Mouse (Mus musculus): ENCODE results near the gene Osm. TPM values are rescaled to one million over a fixed set of nuclear protein-coding genes. Genes with fewer than 3 reads are reported as not detected.

Gene Osm
- polyA plus RNA-seq, 1 experiment from 2014 or later: 1.3 TPM

DNA sequence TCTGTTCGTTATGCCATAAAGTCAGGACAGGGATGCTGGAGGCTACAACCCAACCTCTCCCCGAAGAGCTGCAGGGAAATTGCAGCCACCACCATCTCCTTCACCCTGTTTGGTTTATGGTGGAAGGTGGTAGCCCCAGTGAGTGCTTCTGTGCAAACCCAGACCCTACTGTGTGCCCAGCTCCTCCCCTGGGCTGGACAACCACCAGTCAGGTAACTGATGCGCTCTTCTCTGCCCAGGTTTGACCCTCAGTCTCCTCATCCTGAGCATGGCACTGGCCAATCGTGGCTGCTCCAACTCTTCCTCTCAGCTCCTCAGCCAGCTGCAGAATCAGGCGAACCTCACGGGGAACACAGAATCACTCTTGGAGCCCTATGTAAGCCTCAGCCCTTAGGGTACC is 1.9 kb downstream of the Osm start:
- Histone ChIP-seq H3K9ac (replicated peaks) (peak overlapping the region; percentile 59; the same call in 1 of the 2 replicates), H3K9me3 (ENCODE audit: low read length) (no peaks in the 10 kb centered on the region), H3K27me3 (ENCODE audit: insufficient read depth, low read length) (no peaks in the 10 kb centered on the region), H3K4me2 (ENCODE audit: low read depth, low read length) (peak overlapping the region; percentile 88), H3K27ac (ENCODE audit: low read depth) (peak overlapping the region; percentile 62), H3K4me3 (ENCODE audit: low read depth, low read length) (peak overlapping the region; percentile 59), H3K36me3 (replicated peaks; ENCODE audit: insufficient read depth, low read length) (peaks cover 13% of the 10 kb centered on the region; the same call in 1 of the 2 replicates), H3K4me1 (ENCODE audit: insufficient read depth) (peaks cover 27% of the 10 kb centered on the region)
- ATAC-seq (no peak), DNase-seq (no peak)
- WGBS (ENCODE audit: insufficient replicate concordance): 81% methylated on average over 6 of the region's 6 CpGs
- TF ChIP-seq EP300 (IDR thresholded peaks at IDR 0.05; ENCODE audit: low read depth) (no peak), CTCF (IDR thresholded peaks at IDR 0.05; ENCODE audit: low read depth) (no peak)

DNA sequence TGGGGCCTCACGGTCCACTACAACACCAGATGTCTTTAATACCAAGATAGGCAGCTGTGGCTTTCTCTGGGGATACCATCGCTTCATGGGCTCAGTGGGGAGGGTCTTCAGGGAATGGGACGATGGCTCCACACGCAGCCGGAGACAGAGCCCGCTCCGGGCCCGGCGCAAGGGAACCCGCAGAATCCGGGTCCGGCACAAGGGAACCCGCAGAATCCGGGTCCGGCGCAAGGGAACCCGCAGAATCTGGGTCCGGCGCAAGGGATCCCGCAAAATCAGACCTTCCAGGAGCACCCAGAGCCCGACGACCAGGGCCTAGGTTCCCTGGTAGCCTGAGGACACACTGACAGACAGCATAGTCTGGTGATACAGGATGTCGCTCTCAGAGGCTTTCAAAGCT is 3.5 kb downstream of the Osm start:
- TF ChIP-seq EP300 (IDR thresholded peaks at IDR 0.05; ENCODE audit: low read depth) (no peak), CTCF (IDR thresholded peaks at IDR 0.05; ENCODE audit: low read depth) (no peak)
- Histone ChIP-seq H3K4me1 (ENCODE audit: insufficient read depth) (peaks cover 24% of the 10 kb centered on the region), H3K9ac (replicated peaks) (no peak overlapping the region; the same call in 1 of the 2 replicates), H3K27me3 (ENCODE audit: insufficient read depth, low read length) (no peaks in the 10 kb centered on the region), H3K4me3 (ENCODE audit: low read depth, low read length) (no peak overlapping the region), H3K4me2 (ENCODE audit: low read depth, low read length) (peak overlapping the region; percentile 6), H3K36me3 (replicated peaks; ENCODE audit: insufficient read depth, low read length) (peaks cover 13% of the 10 kb centered on the region; the same call in 1 of the 2 replicates), H3K9me3 (ENCODE audit: low read length) (no peaks in the 10 kb centered on the region), H3K27ac (ENCODE audit: low read depth) (no peak overlapping the region)
- WGBS (ENCODE audit: insufficient replicate concordance): 86% methylated on average over 23 of the region's 23 CpGs
- ATAC-seq (no peak), DNase-seq (no peak)

GRCm38 (mm10) chr11:4240151-4240550 is 3.9 kb downstream of the Osm start:
- Histone ChIP-seq H3K4me1 (ENCODE audit: insufficient read depth) (peaks cover 22% of the 10 kb centered on the region), H3K4me3 (ENCODE audit: low read depth, low read length) (no peak overlapping the region), H3K36me3 (replicated peaks; ENCODE audit: insufficient read depth, low read length) (peaks cover 13% of the 10 kb centered on the region; the same call in 1 of the 2 replicates), H3K9ac (replicated peaks) (no peak overlapping the region), H3K27me3 (ENCODE audit: insufficient read depth, low read length) (no peaks in the 10 kb centered on the region), H3K27ac (ENCODE audit: low read depth) (peak overlapping the region; percentile 16; the same call in 1 of the 2 replicates), H3K4me2 (ENCODE audit: low read depth, low read length) (peak overlapping the region; percentile 6; the same call in 1 of the 2 replicates), H3K9me3 (ENCODE audit: low read length) (no peaks in the 10 kb centered on the region)
- no peak for TF ChIP-seq EP300 (IDR thresholded peaks at IDR 0.05; ENCODE audit: low read depth)
- no peak for TF ChIP-seq CTCF (IDR thresholded peaks at IDR 0.05; ENCODE audit: low read depth)
- ATAC-seq: no peak
- WGBS (ENCODE audit: insufficient replicate concordance): 37% methylated on average over 7 of the region's 7 CpGs
- DNase-seq: no peak

DNA sequence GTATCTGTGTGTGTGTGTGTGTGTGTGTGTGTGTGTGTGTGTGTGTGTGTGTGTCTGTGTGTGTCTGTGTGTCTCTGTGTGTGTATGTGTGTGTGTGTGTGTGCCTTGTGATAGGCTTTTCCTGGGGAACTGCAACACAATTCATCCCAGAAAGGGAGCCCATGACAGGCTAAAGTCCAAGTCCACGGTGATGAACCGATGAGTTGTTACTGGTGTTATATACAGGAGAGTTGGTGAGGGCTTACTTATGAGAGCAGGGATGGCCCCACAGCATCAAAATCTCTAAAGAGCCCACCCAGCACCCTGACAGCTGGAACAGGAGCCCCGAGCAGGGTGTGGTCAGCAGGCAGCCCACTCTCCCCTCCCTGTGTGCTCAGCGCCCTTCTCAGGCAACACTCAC is 5.0 kb downstream of the Osm start:
- H3K4me2 ChIP-seq (ENCODE audit: low read depth, low read length): no peak overlapping the region
- no peak overlapping the region for H3K4me3 ChIP-seq (ENCODE audit: low read depth, low read length)
- DNase-seq: no peak
- no peak overlapping the region for H3K27ac ChIP-seq (ENCODE audit: low read depth)
- 57% methylated on average over 4 of the region's 4 CpGs for WGBS (ENCODE audit: insufficient replicate concordance)
- H3K36me3 ChIP-seq (replicated peaks; ENCODE audit: insufficient read depth, low read length): peaks cover 13% of the 10 kb centered on the region; the same call in 1 of the 2 replicates
- H3K9ac ChIP-seq (replicated peaks): no peak overlapping the region
- no peak for TF ChIP-seq CTCF (IDR thresholded peaks at IDR 0.05; ENCODE audit: low read depth)
- TF ChIP-seq EP300 (IDR thresholded peaks at IDR 0.05; ENCODE audit: low read depth): no peak
- peaks cover 14% of the 10 kb centered on the region for H3K4me1 ChIP-seq (ENCODE audit: insufficient read depth)
- no peaks in the 10 kb centered on the region for H3K9me3 ChIP-seq (ENCODE audit: low read length)
- no peaks in the 10 kb centered on the region for H3K27me3 ChIP-seq (ENCODE audit: insufficient read depth, low read length)
- no peak for ATAC-seq

- H3K36me3 ChIP-seq (replicated peaks; ENCODE audit: insufficient read depth, low read length): no peaks in the 10 kb centered on the region
- no peak overlapping the region for H3K4me2 ChIP-seq (ENCODE audit: low read depth, low read length)
- TF ChIP-seq EP300 (IDR thresholded peaks at IDR 0.05; ENCODE audit: low read depth) (no peak), CTCF (IDR thresholded peaks at IDR 0.05; ENCODE audit: low read depth) (no peak)
- H3K4me1 ChIP-seq (ENCODE audit: insufficient read depth): peaks cover 9% of the 10 kb centered on the region; the same call in 1 of the 2 replicates
- H3K9ac ChIP-seq (replicated peaks): no peak overlapping the region
- no peak overlapping the region for H3K27ac ChIP-seq (ENCODE audit: low read depth)
- no peaks in the 10 kb centered on the region for H3K9me3 ChIP-seq (ENCODE audit: low read length)
- DNase-seq: no peak
- WGBS (ENCODE audit: insufficient replicate concordance): 66% methylated on average over 6 of the region's 6 CpGs
- no peak for ATAC-seq
- H3K4me3 ChIP-seq (ENCODE audit: low read depth, low read length): no peak overlapping the region
- no peaks in the 10 kb centered on the region for H3K27me3 ChIP-seq (ENCODE audit: insufficient read depth, low read length)
Measured at GRCm38 (mm10) chr11:4246126-4246525, 9.9 kb downstream of the Osm start.

DNA sequence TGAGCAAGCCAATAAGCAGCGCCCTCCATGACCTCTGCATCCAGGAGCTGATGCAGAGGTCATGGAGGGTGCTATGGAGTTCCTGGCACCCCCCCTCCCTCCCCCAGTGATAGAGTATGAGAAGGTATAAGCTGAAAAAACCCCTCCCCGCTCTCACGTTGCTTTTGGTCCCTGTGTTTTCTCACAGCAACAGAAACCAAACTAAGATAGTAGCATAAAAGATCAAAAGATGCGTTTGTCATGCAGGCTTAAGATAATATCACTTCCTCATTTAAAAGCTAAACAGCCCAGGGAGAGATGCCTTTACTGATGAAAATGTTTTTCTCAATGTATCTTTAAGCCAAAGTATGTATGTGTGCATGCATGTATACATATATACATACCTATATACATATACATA is 10.4 kb downstream of the Osm start:
- ATAC-seq (no peak), DNase-seq (no peak)
- H3K4me1 ChIP-seq (ENCODE audit: insufficient read depth): peaks cover 13% of the 10 kb centered on the region; the same call in 1 of the 2 replicates
- H3K4me2 ChIP-seq (ENCODE audit: low read depth, low read length): no peak overlapping the region
- no peak overlapping the region for H3K27ac ChIP-seq (ENCODE audit: low read depth)
- 50% methylated on average over 4 of the region's 4 CpGs for WGBS (ENCODE audit: insufficient replicate concordance)
- no peaks in the 10 kb centered on the region for H3K36me3 ChIP-seq (replicated peaks; ENCODE audit: insufficient read depth, low read length)
- H3K9ac ChIP-seq (replicated peaks): no peak overlapping the region
- H3K4me3 ChIP-seq (ENCODE audit: low read depth, low read length): no peak overlapping the region
- no peaks in the 10 kb centered on the region for H3K9me3 ChIP-seq (ENCODE audit: low read length)
- no peak for TF ChIP-seq EP300 (IDR thresholded peaks at IDR 0.05; ENCODE audit: low read depth)
- no peaks in the 10 kb centered on the region for H3K27me3 ChIP-seq (ENCODE audit: insufficient read depth, low read length)
